Mouse (Mus musculus): ENCODE measurements at regions not wholly inside any gene's neighbourhood (a gene's known extent, or its start where the extent isn't known, plus 50 kb on each side); places are given as distances from the start of the nearest gene placed in this dataset.
A peak's percentile ranks its signal among the peaks of the same experiment; 100 is the strongest.
"Not testable (repeated sequence)": the region's sequence is repeated elsewhere in the genome, so short reads cannot be mapped to it uniquely, and the experiment has no call there.

DNA sequence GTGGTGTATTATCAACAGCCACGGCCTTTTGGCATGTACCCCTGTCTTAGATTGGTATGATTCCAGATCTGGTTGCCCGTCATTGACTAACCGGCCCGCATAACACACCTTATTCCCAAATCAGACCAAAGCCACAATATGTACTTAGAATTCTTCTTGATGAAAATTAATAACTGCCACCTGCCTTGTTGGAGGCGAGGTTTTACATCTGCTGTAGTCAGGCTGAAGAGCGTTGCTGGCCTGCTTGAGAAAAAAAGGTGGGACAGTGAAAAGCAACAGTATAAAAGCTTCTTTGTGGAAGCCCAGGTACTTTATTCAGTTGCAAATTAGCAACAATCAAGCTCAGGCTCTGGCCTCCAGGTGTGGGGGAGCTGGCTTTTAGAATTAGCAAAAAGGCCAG lies 223.6 kb upstream of the Car8 start:
- H3K4me3 ChIP-seq (replicated peaks in 1 of 3; ENCODE audit: low read depth in 2 of 3, low read length in 2 of 3, poor library complexity in 1 of 3); H3K27me3 ChIP-seq (replicated peaks); in situ Hi-C loops (cut with MboI; ENCODE audit: low pct_ligation_motif_present, low pct_unique_long_range_greater_than_20kb, low sequenced_read_pairs); DNase-seq (ENCODE audit: extremely low read depth); H3K36me3 ChIP-seq (replicated peaks in 1 of 2; ENCODE audit: control insufficient read depth in 1 of 2, insufficient read depth in 1 of 2, low read length in 1 of 2); H3K4me1 ChIP-seq (ENCODE audit: control insufficient read depth in 1 of 2, insufficient read depth in 2 of 2); H3K27ac ChIP-seq (ENCODE audit: insufficient read depth, low read depth); H3K9me3 ChIP-seq (replicated peaks; ENCODE audit: low read length); H3K9ac ChIP-seq (ENCODE audit: insufficient read depth, low read depth); dilution Hi-C loops (cut with MboI; ENCODE audit: extremely low pct_ligation_motif_present, extremely low pct_unique_long_range_greater_than_20kb, low sequenced_read_pairs); H3K79me2 ChIP-seq (replicated peaks; ENCODE audit: control insufficient read depth, extremely low read depth, insufficient read depth, poor library complexity, severe bottlenecking); H3K4me2 ChIP-seq (ENCODE audit: insufficient read depth, low read depth, poor library complexity, severe bottlenecking): not testable (repeated sequence)

DNA sequence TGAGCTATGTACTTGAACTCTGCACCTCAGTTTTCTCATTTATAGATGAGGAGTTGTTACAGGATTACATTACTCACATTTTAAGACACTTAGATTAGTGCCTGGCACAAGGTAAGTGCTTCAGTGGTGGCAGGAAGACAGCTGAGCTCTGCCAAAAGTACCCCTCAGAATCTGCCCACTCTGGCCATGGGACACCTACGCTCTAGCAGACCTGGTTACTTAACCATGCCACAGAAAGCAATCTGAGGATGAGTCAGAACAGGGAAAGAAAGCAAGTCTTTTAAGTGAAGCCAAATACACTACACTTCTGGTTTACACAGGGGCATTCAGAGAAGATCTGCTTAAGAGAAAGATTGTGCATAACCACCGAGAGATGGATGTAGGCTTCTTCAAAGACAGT lies 215.5 kb upstream of the Car8 start:
- DNase-seq (ENCODE audit: extremely low read depth), result no peak
- H3K36me3 ChIP-seq (replicated peaks in 1 of 2; ENCODE audit: control insufficient read depth in 1 of 2, insufficient read depth in 1 of 2, low read length in 1 of 2), result no peaks in the 10 kb centered on the region
- H3K79me2 ChIP-seq (replicated peaks; ENCODE audit: control insufficient read depth, extremely low read depth, insufficient read depth, poor library complexity, severe bottlenecking), result no peaks in the 10 kb centered on the region
- H3K4me3 ChIP-seq (replicated peaks in 1 of 3; ENCODE audit: low read depth in 2 of 3, low read length in 2 of 3, poor library complexity in 1 of 3), result no peak overlapping the region
- H3K9me3 ChIP-seq (replicated peaks; ENCODE audit: low read length), result no peaks in the 10 kb centered on the region
- in situ Hi-C loops (cut with MboI; ENCODE audit: low pct_ligation_motif_present, low pct_unique_long_range_greater_than_20kb, low sequenced_read_pairs) (no loop called here), dilution Hi-C loops (cut with MboI; ENCODE audit: extremely low pct_ligation_motif_present, extremely low pct_unique_long_range_greater_than_20kb, low sequenced_read_pairs) (no loop called here)
- H3K9ac ChIP-seq (ENCODE audit: insufficient read depth, low read depth), result no peak overlapping the region
- H3K4me2 ChIP-seq (ENCODE audit: insufficient read depth, low read depth, poor library complexity, severe bottlenecking), result no peak overlapping the region
- no peaks in the 10 kb centered on the region for H3K4me1 ChIP-seq (ENCODE audit: control insufficient read depth in 1 of 2, insufficient read depth in 2 of 2)
- no peak for TF ChIP-seq POLR2AphosphoS2 (IDR thresholded peaks at IDR 0.05; ENCODE audit: low read depth, low read length)
- no peak for TF ChIP-seq USF1 (IDR thresholded peaks at IDR 0.05; ENCODE audit: low read depth, low read length)
- no peak for TF ChIP-seq TBP (conservative IDR thresholded peaks at IDR 0.05; ENCODE audit: low read depth, low read length)
- TF ChIP-seq ZKSCAN1 (IDR thresholded peaks at IDR 0.05; ENCODE audit: borderline replicate concordance, low read depth, low read length), result no peak
- no peak for TF ChIP-seq SIN3A (IDR thresholded peaks at IDR 0.05; ENCODE audit: low read length)
- no peak for TF ChIP-seq MAFK (IDR thresholded peaks at IDR 0.05; ENCODE audit: insufficient replicate concordance, low read length)
- TF ChIP-seq EP300 (IDR thresholded peaks at IDR 0.05; ENCODE audit: low read length), result no peak
- TF ChIP-seq GABPA (IDR thresholded peaks at IDR 0.05; ENCODE audit: insufficient replicate concordance, low read depth, low read length), result no peak
- no peak for TF ChIP-seq TCF12 (IDR thresholded peaks at IDR 0.05; ENCODE audit: low read depth, low read length)
- TF ChIP-seq NRF1 (IDR thresholded peaks at IDR 0.05; ENCODE audit: low read depth, low read length), result no peak
- no peak for TF ChIP-seq MAZ (IDR thresholded peaks at IDR 0.05; ENCODE audit: low read depth, low read length)
- H3K27me3 ChIP-seq (replicated peaks), result no peaks in the 10 kb centered on the region
- H3K27ac ChIP-seq (ENCODE audit: insufficient read depth, low read depth), result no peak overlapping the region

- H3K4me2 ChIP-seq (ENCODE audit: insufficient read depth, low read depth, poor library complexity, severe bottlenecking), result no peak overlapping the region
- 0 out of 2 replicates have a peak, but pooled peaks have one; percentile 47 for TF ChIP-seq MYC (IDR thresholded peaks at IDR 0.05; ENCODE audit: low read depth, low read length)
- TF ChIP-seq RCOR1 (conservative IDR thresholded peaks at IDR 0.05; ENCODE audit: low read depth, low read length), result no peak
- peak; percentile 28 for TF ChIP-seq RAD21 (IDR thresholded peaks at IDR 0.05; ENCODE audit: low read depth, low read length)
- no peak for TF ChIP-seq USF1 (IDR thresholded peaks at IDR 0.05; ENCODE audit: low read depth, low read length)
- no peak for TF ChIP-seq SIN3A (IDR thresholded peaks at IDR 0.05; ENCODE audit: low read length)
- TF ChIP-seq CTCF (conservative IDR thresholded peaks at IDR 0.05 in 1 of 2, IDR thresholded peaks at IDR 0.05 in 1 of 2; ENCODE audit: low read depth in 2 of 2, low read length in 2 of 2), result peak; percentile 44 to 71
- TF ChIP-seq NRF1 (IDR thresholded peaks at IDR 0.05; ENCODE audit: low read depth, low read length), result no peak
- TF ChIP-seq MAX (IDR thresholded peaks at IDR 0.05; ENCODE audit: low read length), result 0 out of 2 replicates have a peak, but pooled peaks have one; percentile 21
- TF ChIP-seq PAX5 (IDR thresholded peaks at IDR 0.05; ENCODE audit: low read length), result no peak
- no peak for TF ChIP-seq ELF1 (IDR thresholded peaks at IDR 0.05; ENCODE audit: low read depth, low read length)
- no peak for TF ChIP-seq CHD1 (IDR thresholded peaks at IDR 0.05; ENCODE audit: low read depth, low read length)
- peak; percentile 52 for TF ChIP-seq SMC3 (IDR thresholded peaks at IDR 0.05; ENCODE audit: low read depth, low read length)
- no peaks in the 10 kb centered on the region for H3K36me3 ChIP-seq (replicated peaks in 1 of 2; ENCODE audit: control insufficient read depth in 1 of 2, insufficient read depth in 1 of 2, low read length in 1 of 2)
- H3K27me3 ChIP-seq (replicated peaks), result no peaks in the 10 kb centered on the region
- no peak overlapping the region for H3K9ac ChIP-seq (ENCODE audit: insufficient read depth, low read depth)
- in situ Hi-C loops (cut with MboI; ENCODE audit: low pct_ligation_motif_present, low pct_unique_long_range_greater_than_20kb, low sequenced_read_pairs) (no loop called here), dilution Hi-C loops (cut with MboI; ENCODE audit: extremely low pct_ligation_motif_present, extremely low pct_unique_long_range_greater_than_20kb, low sequenced_read_pairs) (no loop called here)
- H3K27ac ChIP-seq (ENCODE audit: insufficient read depth, low read depth), result no peak overlapping the region
- no peaks in the 10 kb centered on the region for H3K9me3 ChIP-seq (replicated peaks; ENCODE audit: low read length)
- no peaks in the 10 kb centered on the region for H3K79me2 ChIP-seq (replicated peaks; ENCODE audit: control insufficient read depth, extremely low read depth, insufficient read depth, poor library complexity, severe bottlenecking)
- H3K4me1 ChIP-seq (ENCODE audit: control insufficient read depth in 1 of 2, insufficient read depth in 2 of 2), result peaks cover 9 to 38% of the 10 kb centered on the region in 2 experiments
- H3K4me3 ChIP-seq (replicated peaks in 1 of 3; ENCODE audit: low read depth in 2 of 3, low read length in 2 of 3, poor library complexity in 1 of 3), result no peak overlapping the region
- peak; percentile 55 for DNase-seq (ENCODE audit: extremely low read depth)
Measured at GRCm38 (mm10) chr4:8432393-8432792, 193.6 kb upstream of the Car8 start.
